Mouse (Mus musculus) C2C12 (cell line): Measurements from ENCODE around the gene Sgcd. TPM values are rescaled to one million over a fixed set of nuclear protein-coding genes. Genes with fewer than 3 reads are reported as not detected.

ENCODE experiments used
- H3K27me3 ChIP-seq: one replicate; pipeline ENCODE4 v1.6.1; 2011; ENCODE audit not compliant: control insufficient read depth, insufficient read depth, insufficient read length
- H3K36me3 ChIP-seq: one replicate; pipeline ENCODE4 v1.6.1; 2011; ENCODE audit not compliant: control insufficient read depth, insufficient read depth
- H3K4me3 ChIP-seq: one replicate; pipeline ENCODE4 v1.5.1; 2011; ENCODE audit warnings: mild to moderate bottlenecking, control low read depth; ENCODE audit not compliant: poor library complexity, insufficient read depth, severe bottlenecking
- H3K79me2 ChIP-seq: one replicate; pipeline ENCODE4 v1.6.1; 2011; ENCODE audit not compliant: control insufficient read depth, insufficient read depth
- H3K79me3 ChIP-seq: one replicate; pipeline ENCODE4 v1.6.1; 2011; ENCODE audit warnings: low read depth, control low read depth
- H3ac ChIP-seq: one replicate; pipeline ENCODE3; 2011; ENCODE audit warnings: low read depth; ENCODE audit not compliant: control insufficient read depth, insufficient read length
- CEBPB ChIP-seq: IDR thresholded peaks from one replicate; pipeline ENCODE4 v1.6.1; 2011; ENCODE audit warnings: low read depth, mild to moderate bottlenecking, control low read depth, moderate library complexity
- CTCF ChIP-seq: IDR thresholded peaks from one replicate; pipeline ENCODE4 v1.5.1; 2011; ENCODE audit not compliant: control insufficient read depth, insufficient read depth, insufficient read length
- FOSL1 ChIP-seq: IDR thresholded peaks from one replicate; pipeline ENCODE4 v1.8.0; 2011; ENCODE audit warnings: mild to moderate bottlenecking, low read length; ENCODE audit not compliant: poor library complexity, insufficient read depth, severe bottlenecking
- MAX ChIP-seq: IDR thresholded peaks from one replicate; pipeline ENCODE4 v1.6.1; 2011; ENCODE audit warnings: mild to moderate bottlenecking, control low read depth
- MYOD1 ChIP-seq: IDR thresholded peaks from one replicate; pipeline ENCODE4 v1.6.1; 2011; ENCODE audit warnings: low read depth; ENCODE audit not compliant: control insufficient read depth, insufficient read length
- MYOG ChIP-seq: IDR thresholded peaks from one replicate; pipeline ENCODE4 v1.6.1; 2011; ENCODE audit not compliant: control insufficient read depth, insufficient read length; ENCODE audit errors: extremely low read depth
- USF1 ChIP-seq: IDR thresholded peaks from one replicate; pipeline ENCODE4 v1.6.1; 2011; ENCODE audit warnings: low read depth, mild to moderate bottlenecking, control low read depth, moderate library complexity
- polyA plus RNA-seq: library from polyadenylated mRNA; unstranded; fragments of >200 nt; fragmentation: generic; extraction: Trizol; gene quantifications from one replicate; pipeline ENCODE4 v1.2.1, GENCODE M21; 2012; ENCODE audit warnings: missing spikeins

Gene Sgcd
- polyA plus RNA-seq, 1 experiment: 3.5 TPM

DNA sequence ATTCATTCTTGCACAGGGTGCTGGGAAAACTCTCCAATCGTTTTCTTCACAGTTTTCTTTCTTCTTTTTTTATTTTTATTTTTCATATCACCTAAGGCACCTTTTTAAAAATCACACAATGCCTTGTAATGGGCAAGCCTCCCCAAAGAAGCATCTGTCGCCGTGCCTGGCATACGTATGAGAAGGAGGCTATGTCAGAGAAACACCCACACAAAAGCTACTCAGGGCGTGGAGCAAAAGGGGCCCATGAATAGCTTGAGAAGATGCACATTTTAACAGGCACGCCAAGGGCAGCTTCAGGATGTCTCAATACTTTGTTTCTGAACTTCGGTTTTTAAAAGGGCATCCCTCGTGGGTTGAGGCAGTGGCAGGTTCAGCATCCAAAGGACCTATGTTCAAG is 777.2 kb downstream of the Sgcd start:
- H3K4me3 ChIP-seq: no peak overlapping the region
- no peaks in the 10 kb centered on the region for H3K79me2 ChIP-seq
- H3ac ChIP-seq: no peak overlapping the region
- H3K27me3 ChIP-seq: no peaks in the 10 kb centered on the region
- no peaks in the 10 kb centered on the region for H3K79me3 ChIP-seq
- TF ChIP-seq CEBPB: no peak
- no peaks in the 10 kb centered on the region for H3K36me3 ChIP-seq

- Histone ChIP-seq H3K36me3 (no peaks in the 10 kb centered on the region), H3ac (no peak overlapping the region), H3K79me3 (no peaks in the 10 kb centered on the region), H3K79me2 (no peaks in the 10 kb centered on the region), H3K27me3 (no peaks in the 10 kb centered on the region), H3K4me3 (no peak overlapping the region)
- TF ChIP-seq USF1: no peak
- no peak for TF ChIP-seq CTCF
- TF ChIP-seq MAX: no peak
- no peak for TF ChIP-seq MYOD1
- TF ChIP-seq FOSL1: no peak
- TF ChIP-seq CEBPB: no peak
- TF ChIP-seq MYOG: no peak
Measured at GRCm38 (mm10) chr11:47206461-47206860, 782.3 kb downstream of the Sgcd start.

GRCm38 (mm10) chr11:47199106-47199505 is 789.7 kb downstream of the Sgcd start:
- H3K79me3 ChIP-seq: no peaks in the 10 kb centered on the region
- no peak overlapping the region for H3K4me3 ChIP-seq
- no peaks in the 10 kb centered on the region for H3K79me2 ChIP-seq
- H3ac ChIP-seq: no peak overlapping the region
- no peaks in the 10 kb centered on the region for H3K36me3 ChIP-seq
- TF ChIP-seq FOSL1 (no peak), USF1 (no peak), MAX (no peak), MYOD1 (no peak), MYOG (no peak), CEBPB (no peak), CTCF (no peak)
- H3K27me3 ChIP-seq: no peaks in the 10 kb centered on the region

DNA sequence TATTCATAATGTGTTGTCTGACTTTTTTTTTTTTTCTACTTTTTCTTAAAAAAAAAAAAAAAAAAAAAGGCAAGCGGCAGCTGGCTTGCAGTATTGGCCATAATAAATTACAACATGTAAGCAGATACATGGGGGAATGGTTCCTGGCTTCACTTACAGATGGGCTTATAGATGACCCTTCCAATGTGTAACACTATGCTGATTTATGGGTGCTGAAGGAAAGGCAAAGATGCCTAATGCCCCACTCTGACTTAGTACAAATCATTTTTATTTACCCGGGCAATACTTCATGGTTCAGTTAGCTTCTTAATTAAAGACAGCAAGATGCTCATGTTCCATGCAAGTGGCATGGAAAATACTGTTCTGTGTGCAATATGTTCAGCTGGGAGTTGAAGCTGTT is 800.2 kb downstream of the Sgcd start:
- Histone ChIP-seq H3ac (no peak overlapping the region), H3K36me3 (no peaks in the 10 kb centered on the region), H3K79me3 (no peaks in the 10 kb centered on the region), H3K79me2 (no peaks in the 10 kb centered on the region), H3K4me3 (no peak overlapping the region), H3K27me3 (no peaks in the 10 kb centered on the region)
- TF ChIP-seq MYOG (no peak), MYOD1 (no peak), MAX (no peak), FOSL1 (no peak), USF1 (no peak), CTCF (no peak), CEBPB (no peak)

GRCm38 (mm10) chr11:47174977-47175376 is 813.8 kb downstream of the Sgcd start:
- Histone ChIP-seq H3K36me3 (no peaks in the 10 kb centered on the region), H3K4me3 (no peak overlapping the region), H3K79me3 (no peaks in the 10 kb centered on the region), H3ac (no peak overlapping the region), H3K79me2 (no peaks in the 10 kb centered on the region), H3K27me3 (no peaks in the 10 kb centered on the region)
- TF ChIP-seq FOSL1 (no peak), CTCF (no peak), USF1 (no peak), CEBPB (no peak), MYOD1 (no peak), MYOG (no peak), MAX (no peak)

- Histone ChIP-seq H3K4me3 (no peak overlapping the region), H3ac (no peak overlapping the region), H3K79me2 (no peaks in the 10 kb centered on the region), H3K79me3 (no peaks in the 10 kb centered on the region), H3K27me3 (no peaks in the 10 kb centered on the region), H3K36me3 (no peaks in the 10 kb centered on the region)
- no peak for TF ChIP-seq MYOG
- no peak for TF ChIP-seq MAX
- TF ChIP-seq FOSL1: no peak
- TF ChIP-seq CEBPB: no peak
- no peak for TF ChIP-seq MYOD1
- no peak for TF ChIP-seq USF1
- TF ChIP-seq CTCF: no peak
Measured at GRCm38 (mm10) chr11:47170926-47171625, 817.7 kb downstream of the Sgcd start.
